Mouse (Mus musculus) kidney, adult 2 months (tissue): ENCODE results near the gene Ptprm.

Source experiments
- CTCF ChIP-seq: fragments of 200-500 bp; conservative IDR thresholded peaks from 2 replicates; pipeline ENCODE4 v1.5.1; 2011; ENCODE audit warnings: low read depth, mild to moderate bottlenecking, control low read depth, low read length, moderate library complexity, mixed read lengths; ENCODE audit not compliant: insufficient read depth, insufficient read length
- POLR2A ChIP-seq: fragments of 200-500 bp; IDR thresholded peaks from one replicate; pipeline ENCODE4 v1.6.1; 2011; ENCODE audit warnings: low read depth, low read length, control low read depth

GRCm38 (mm10) chr17:67359578-67359977, 5.3 kb upstream of the Ptprm start:
- TF ChIP-seq CTCF (no peak), POLR2A (no peak)
